Mouse (Mus musculus) heart, adult 11 months (tissue): ENCODE data around the gene Vmn1r73.

Experiments
- DNase-seq: peaks from one replicate; pipeline ENCODE4 v3.0.0; 2022

The Vmn1r73 gene

GRCm38 (mm10) chr7:11729966-11730365, at the start of gene Vmn1r73:
Vmn1r73 (plus strand) TSS chr7:11730266.
- DNase-seq: no peak
